ENCODE assay signal across 7 mouse cellular contexts in genomic region chr5:135725391-135725841, GRCm38 (mm10). TPM values are rescaled to one million over a fixed set of nuclear protein-coding genes. Genes with fewer than 3 reads are reported as not detected.
DNase-seq lines count a peak whose midpoint lies in the region; ATAC-seq and TF ChIP-seq lines count a peak whose summit lies in the region.

No protein-coding gene starts in this region.

- peak; percentile 79 for ATAC-seq in intestine, embryonic 15.5 days
- no peak for ATAC-seq in megakaryocyte progenitor cell, adult 5-6 weeks (replicated peaks; ENCODE audit: poor library complexity)

- peak; percentile 80 for DNase-seq in R1 (ENCODE audit: low read depth, low spot score)
- DNase-seq in frontal cortex, adult 2 months (ENCODE audit: extremely low spot score in 1 of 2, low spot score in 1 of 2), result peak; percentile 38 to 76
- peak; percentile 54 to 77 for DNase-seq in lung, postnatal 4 days
- no peak for DNase-seq in urinary bladder, postnatal 4 days (ENCODE audit: low spot score in 2 of 2)

- H3K4me3 ChIP-seq in E14TG2a.4 (replicated peaks; ENCODE audit: low read length), result peak overlapping the region; percentile 56
- H3K4me3 ChIP-seq in intestine, embryonic 15.5 days (replicated peaks), result peak overlapping the region; percentile 19; the same call in 1 of the 2 replicates

- H3K9ac ChIP-seq in intestine, embryonic 15.5 days, result peak overlapping the region; percentile 46

- 32% methylated on average over 8 of the region's 8 CpGs for WGBS in intestine, embryonic 15.5 days

- no peaks in the 10 kb centered on the region for H3K9me3 ChIP-seq in E14TG2a.4 (ENCODE audit: low read length)
- H3K9me3 ChIP-seq in intestine, embryonic 15.5 days, result no peaks in the 10 kb centered on the region

- H3K27me3 ChIP-seq in E14TG2a.4 (ENCODE audit: insufficient read depth, low read length), result no peaks in the 10 kb centered on the region
- no peaks in the 10 kb centered on the region for H3K27me3 ChIP-seq in intestine, embryonic 15.5 days (replicated peaks)

- H3K4me1 ChIP-seq in E14TG2a.4 (replicated peaks; ENCODE audit: low read depth, low read length), result peaks cover 64% of the 10 kb centered on the region
- peaks cover 34% of the 10 kb centered on the region for H3K4me1 ChIP-seq in intestine, embryonic 15.5 days (replicated peaks)

- H3K36me3 ChIP-seq in E14TG2a.4 (ENCODE audit: insufficient read depth, low read length), result peaks cover 48% of the 10 kb centered on the region
- peaks cover 8% of the 10 kb centered on the region for H3K36me3 ChIP-seq in intestine, embryonic 15.5 days

- no peak for TF ChIP-seq CTCF in E14TG2a.4 (conservative IDR thresholded peaks at IDR 0.05; ENCODE audit: low read length)

- peak overlapping the region; percentile 69 for H3K27ac ChIP-seq in intestine, embryonic 15.5 days

- peak overlapping the region; percentile 51 for H3K4me2 ChIP-seq in intestine, embryonic 15.5 days (replicated peaks)

RNA-seq across cellular contexts. Expression of gene Tmem120a, which starts 18.8 kb away (rescaled TPM):
- polyA plus RNA-seq in frontal cortex, adult 2 months (2012; rRNA removed), result 13.0 and 13.7 TPM in 2 replicates
- 44.8 and 52.8 TPM in 2 replicates for polyA plus RNA-seq in intestine, embryonic 15.5 days (2015; fragmentation: Nextera tagmentation; extraction: Ambion mirVana)
- total RNA-seq in megakaryocyte progenitor cell, adult 5-6 weeks (2015), result 8.5 and 11.6 TPM in 2 replicates
- 8.2 and 19.1 TPM in 2 replicates for total RNA-seq in megakaryocyte progenitor cell, adult 5-6 weeks (2017)

RNA-seq across cellular contexts. Expression of gene Styxl1, which starts 52.8 kb away (rescaled TPM):
- polyA plus RNA-seq in frontal cortex, adult 2 months (2012; rRNA removed), result 0.14 TPM in 1 of 2 replicates, not detected in the other
- polyA plus RNA-seq in intestine, embryonic 15.5 days (2015; fragmentation: Nextera tagmentation; extraction: Ambion mirVana), result 0.24 and 0.30 TPM in 2 replicates
- total RNA-seq in megakaryocyte progenitor cell, adult 5-6 weeks (2015), result not detected in 2 replicates
- total RNA-seq in megakaryocyte progenitor cell, adult 5-6 weeks (2017), result not detected in 2 replicates

RNA-seq across cellular contexts. Expression of gene Mdh2, which starts 52.9 kb away (rescaled TPM):
- polyA plus RNA-seq in frontal cortex, adult 2 months (2012; rRNA removed), result 500 and 513 TPM in 2 replicates
- polyA plus RNA-seq in intestine, embryonic 15.5 days (2015; fragmentation: Nextera tagmentation; extraction: Ambion mirVana), result 688 and 736 TPM in 2 replicates
- 415 and 419 TPM in 2 replicates for total RNA-seq in megakaryocyte progenitor cell, adult 5-6 weeks (2015)
- total RNA-seq in megakaryocyte progenitor cell, adult 5-6 weeks (2017), result 185 and 192 TPM in 2 replicates

RNA-seq across cellular contexts. Expression of gene Por, which starts 55.6 kb away (rescaled TPM):
- 106 and 108 TPM in 2 replicates for polyA plus RNA-seq in frontal cortex, adult 2 months (2012; rRNA removed)
- 86.0 TPM in 2 replicates for polyA plus RNA-seq in intestine, embryonic 15.5 days (2015; fragmentation: Nextera tagmentation; extraction: Ambion mirVana)
- total RNA-seq in megakaryocyte progenitor cell, adult 5-6 weeks (2015), result 12.7 and 21.3 TPM in 2 replicates
- total RNA-seq in megakaryocyte progenitor cell, adult 5-6 weeks (2017), result 25.2 and 36.5 TPM in 2 replicates

Comparison
In these comparisons a context has a peak if more than half of its experiments do, and no peak if none do; other contexts are left out.
1. DNase-seq: peak in R1 (single experiment), frontal cortex, adult 2 months (2 of 2) and lung, postnatal 4 days (2 of 2); none in urinary bladder, postnatal 4 days (0 of 2).